Mouse (Mus musculus) right cerebral cortex, adult 18-20 months (tissue): ENCODE data around the gene Aff3.

ENCODE experiments used
- DNase-seq: peaks from one replicate; pipeline ENCODE4 v3.0.0; 2022; ENCODE audit warnings: mixed read lengths

The Aff3 gene

DNA sequence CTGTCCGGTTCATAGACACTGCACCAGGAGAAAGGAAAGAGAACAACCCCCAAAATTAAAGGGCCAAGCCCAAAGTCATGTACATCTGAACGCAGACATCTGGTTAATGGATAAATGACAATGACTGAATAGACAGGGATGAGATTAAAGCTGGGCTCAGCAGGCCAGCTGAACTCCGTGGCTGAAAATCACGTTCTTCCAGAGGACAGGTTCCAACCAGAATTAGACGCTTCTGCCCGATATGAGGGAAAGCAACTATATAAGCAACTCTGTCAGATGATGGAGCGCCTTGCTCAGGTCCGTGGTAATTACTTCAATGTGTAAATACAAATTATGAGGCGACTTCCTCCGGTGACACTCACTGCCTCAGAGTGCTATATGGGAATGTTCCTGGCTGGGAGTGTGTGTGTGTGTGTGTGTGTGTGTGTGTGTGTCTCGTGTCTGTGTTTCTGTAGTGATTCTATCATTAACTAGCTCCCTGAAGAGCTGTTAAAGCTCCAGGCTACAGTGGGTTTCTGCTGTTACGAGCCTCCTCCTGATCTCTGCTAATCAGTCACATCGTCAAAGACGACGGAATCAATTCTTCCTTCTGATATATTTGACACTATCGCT, 127.7 kb downstream of the Aff3 start:
- DNase-seq: no peak

DNA sequence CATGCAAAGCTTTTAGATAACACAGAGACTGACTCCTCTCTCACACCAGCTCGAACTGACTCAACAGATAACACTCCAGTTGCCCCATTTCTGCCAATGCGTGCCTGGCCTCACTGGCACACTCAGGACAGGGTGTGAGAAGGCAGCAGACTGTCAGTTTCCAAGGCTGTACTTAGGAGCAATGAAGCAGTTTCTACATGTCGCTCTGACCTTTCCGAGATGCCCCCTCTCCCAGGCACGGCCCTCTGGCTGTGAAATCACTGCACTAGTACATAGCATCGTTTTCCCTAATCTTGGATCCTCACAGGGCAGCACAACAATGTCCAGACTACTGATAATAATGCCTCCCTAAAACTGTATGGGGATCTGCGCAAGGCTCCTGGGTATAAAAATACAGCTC, 132.2 kb downstream of the Aff3 start:
- DNase-seq: no peak

GRCm38 (mm10) chr1:38528607-38529006, 136.1 kb downstream of the Aff3 start:
- DNase-seq: no peak

GRCm38 (mm10) chr1:38526568-38526967, 138.2 kb downstream of the Aff3 start:
- no peak for DNase-seq

GRCm38 (mm10) chr1:38521651-38522050, 143.1 kb downstream of the Aff3 start:
- DNase-seq: no peak

GRCm38 (mm10) chr1:38516225-38516624, 148.5 kb downstream of the Aff3 start:
- no peak for DNase-seq

DNA sequence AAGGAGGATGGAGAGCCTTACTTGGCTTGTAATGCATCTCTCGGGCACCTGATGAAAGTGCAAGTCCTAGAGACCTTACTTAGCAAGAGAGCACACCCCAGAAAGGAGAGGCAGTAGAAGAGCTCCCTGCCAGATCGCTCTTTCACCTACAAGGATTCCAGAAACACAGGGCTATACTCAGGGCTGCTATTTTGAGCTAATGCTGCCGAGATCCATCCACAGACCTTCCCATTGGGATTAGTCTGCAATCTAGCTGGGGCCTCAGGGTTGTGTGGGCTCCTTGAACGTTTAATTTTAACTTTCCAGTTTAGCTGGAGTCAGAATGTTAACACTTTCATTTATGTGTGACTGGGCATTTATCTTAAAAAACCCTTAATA, 150.1 kb downstream of the Aff3 start:
- no peak for DNase-seq

DNA sequence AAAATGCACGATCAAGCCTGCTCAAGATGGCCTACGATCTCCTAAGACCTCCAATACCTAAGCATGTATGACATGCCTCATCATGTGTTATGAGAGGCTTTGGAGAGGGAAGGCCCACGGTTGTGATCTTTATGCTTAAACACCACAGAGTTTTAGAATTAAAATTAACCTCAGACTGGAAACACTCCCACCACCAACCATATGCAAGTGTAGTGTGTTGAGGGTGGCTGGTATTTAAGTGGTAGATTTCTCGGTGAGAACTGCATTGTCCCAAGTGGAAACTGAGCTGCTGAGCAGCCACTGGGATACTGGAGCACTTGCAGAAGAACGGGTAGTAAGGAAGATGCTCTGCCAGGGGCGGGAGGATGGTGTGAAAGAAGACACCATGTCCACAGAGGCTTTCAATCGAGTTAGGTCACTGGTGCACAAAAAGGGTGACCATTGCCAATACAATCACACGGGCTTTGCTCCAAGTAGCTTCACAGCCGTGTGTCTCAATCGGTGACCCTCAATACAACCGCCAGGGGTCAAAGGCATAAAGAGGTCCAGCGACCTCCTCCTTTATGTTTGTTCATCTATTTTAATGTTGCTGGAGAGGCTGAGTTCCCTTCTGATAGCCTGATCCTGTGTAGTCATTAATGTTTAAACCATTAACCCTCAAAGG, 150.7 kb downstream of the Aff3 start:
- no peak for DNase-seq

DNA sequence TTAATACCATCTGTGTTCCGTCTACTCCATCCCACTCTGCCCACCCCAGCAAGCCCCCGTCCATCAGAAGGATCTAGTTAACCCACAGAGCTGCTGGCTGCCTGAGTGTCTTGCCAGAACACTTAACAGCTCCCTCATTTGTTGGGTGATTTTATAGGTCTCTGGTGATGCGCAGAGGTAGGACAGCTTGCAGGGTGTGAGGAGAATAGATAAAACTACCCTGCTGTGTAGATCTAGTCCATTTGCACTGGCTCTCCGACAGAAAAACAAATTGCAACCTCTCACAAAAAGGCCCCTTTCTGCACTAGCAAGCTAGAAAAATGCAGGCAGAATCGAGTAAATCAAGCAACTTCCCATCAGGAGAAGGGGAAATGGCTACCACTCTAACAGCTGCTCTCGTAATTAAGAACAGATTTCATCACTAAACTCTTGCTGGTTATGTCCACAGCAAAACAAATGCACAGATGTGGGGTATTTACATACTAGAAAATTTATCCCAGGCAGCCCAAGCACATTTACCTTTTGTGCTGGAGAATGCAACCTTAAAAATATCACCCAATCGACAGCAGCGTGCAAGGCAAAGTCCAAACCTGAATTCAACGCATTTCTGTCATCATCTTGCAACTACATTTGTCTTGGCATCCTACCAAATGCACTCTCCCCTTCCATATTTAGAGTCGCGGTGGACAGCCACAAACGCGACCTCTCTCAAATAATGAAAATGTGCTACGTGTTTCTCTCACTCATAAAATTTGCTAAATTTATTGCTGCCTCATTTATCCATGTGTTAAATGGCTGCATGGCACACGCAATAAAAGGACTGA, 152.3 kb downstream of the Aff3 start:
- DNase-seq: peak; percentile 10

- no peak for DNase-seq
These were observed 153.7 kb downstream of the Aff3 start for GRCm38 (mm10) chr1:38511076-38511475.

DNA sequence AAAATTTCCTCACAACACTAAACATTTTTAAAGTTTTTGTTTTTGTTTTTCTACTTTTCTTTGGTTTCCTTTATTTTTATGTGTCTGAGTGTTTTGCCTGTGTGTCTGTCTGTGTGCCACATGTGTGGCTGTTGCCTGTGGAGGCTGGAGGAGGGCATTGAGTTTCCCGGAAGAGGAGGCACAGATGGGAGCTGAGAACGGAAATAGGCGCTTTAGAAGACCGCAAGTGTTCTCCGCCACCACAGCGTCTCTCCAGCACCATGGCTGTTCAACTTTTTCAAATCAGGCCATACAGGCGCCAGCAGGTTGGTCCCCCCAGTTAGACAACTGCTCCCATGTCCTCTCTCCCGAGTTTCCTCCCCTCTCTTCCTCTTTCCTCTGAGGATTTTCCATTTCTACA, 155.5 kb downstream of the Aff3 start:
- DNase-seq: no peak

DNA sequence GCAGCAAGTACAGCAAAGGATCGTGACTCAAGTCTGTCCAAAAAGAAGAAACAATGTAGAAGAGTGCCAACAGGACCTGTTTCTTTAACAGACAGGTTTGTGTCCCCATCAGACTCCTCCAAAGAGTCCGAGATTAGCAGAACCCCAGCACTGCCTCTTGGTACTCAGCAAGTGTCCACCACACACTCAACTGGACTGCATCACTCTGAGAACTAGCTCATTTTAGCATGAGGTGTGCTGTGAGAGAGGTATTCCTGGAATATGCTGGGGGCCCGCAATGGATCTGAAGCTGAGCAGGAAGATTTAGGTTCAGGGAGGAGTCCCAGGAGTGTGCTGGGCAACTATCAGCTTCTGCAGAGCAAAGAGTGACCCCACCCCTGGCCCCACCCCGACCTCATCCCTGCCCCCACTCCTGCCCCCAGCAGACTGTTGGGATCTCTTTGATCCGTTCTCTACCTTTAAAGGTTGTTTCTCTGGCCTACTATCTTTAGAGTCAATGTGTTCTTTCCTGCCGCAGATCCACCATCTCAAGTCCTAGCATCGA, 157.0 kb downstream of the Aff3 start:
- DNase-seq: no peak

- no peak for DNase-seq
These were observed 158.4 kb downstream of the Aff3 start for GRCm38 (mm10) chr1:38506396-38506795.

DNA sequence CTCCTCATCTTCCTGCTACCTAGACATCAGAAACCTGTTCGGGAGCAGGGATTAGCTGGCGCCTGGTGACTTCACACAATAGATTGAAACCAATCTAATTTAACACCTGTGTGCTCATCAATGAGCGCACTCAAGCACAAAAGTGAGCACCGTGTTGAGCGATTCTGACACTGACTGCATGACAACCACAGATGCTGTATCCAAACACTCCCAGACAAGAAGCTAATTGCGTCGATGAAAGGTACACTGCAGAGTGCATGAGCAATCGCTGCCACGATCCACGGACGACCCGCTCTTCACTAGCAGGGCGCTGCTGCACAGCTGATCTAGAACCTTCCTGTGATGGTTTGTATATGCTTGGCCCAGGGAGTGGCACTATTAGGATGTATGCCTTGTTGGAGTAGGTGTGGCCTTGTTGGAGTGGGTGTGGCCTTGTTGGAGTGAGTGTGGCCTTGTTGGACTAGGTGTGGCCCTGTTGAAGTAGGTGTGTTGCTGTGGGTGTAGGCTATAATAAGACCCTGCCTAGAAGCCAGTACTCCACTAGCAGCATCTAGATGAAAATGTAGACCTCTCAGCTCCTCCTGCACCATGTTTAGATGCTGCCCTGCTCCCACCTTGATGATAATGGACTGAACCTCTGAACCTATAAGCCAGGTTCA, 161.2 kb downstream of the Aff3 start:
- no peak for DNase-seq

DNA sequence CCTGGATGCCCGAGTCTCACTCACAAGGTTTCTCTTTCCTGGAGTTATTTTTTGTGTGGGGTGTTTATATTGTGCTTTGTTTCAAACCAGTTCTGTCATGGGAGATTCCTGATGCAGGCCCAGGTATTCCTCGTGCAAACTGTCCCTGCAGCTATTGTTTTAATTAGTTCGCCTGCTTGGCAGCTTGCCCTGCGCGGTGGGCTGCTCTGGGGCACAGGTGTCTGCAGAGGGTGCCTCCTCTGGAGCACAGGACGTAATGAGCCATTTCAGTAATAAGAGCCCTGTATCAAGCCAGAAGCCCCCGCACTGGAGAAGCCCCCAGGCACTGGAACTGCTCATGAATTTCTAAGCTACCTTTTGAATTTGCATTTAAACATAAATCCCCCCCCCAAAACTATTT, 162.0 kb downstream of the Aff3 start:
- no peak for DNase-seq

- DNase-seq: no peak
These were observed 163.5 kb downstream of the Aff3 start for GRCm38 (mm10) chr1:38501231-38501630.

DNA sequence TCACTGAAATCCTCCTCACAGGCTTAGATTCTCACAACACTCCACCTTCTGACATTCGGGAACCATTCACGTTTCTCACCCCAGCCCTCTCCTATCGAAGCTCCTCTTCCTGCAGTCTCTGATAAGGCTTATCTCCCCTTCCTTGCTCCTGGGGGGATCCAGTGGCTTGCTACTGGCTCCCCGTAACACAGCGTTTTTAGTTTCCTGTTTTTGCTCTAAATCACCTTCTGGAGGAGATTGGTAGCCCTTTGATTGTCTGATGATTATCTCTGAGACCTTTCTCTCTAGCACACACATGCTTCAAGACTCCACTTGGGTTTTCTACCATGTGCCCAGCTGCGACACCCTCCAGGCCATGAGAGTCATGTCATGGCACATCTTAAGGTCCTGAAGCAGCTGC, 165.3 kb downstream of the Aff3 start:
- no peak for DNase-seq

DNA sequence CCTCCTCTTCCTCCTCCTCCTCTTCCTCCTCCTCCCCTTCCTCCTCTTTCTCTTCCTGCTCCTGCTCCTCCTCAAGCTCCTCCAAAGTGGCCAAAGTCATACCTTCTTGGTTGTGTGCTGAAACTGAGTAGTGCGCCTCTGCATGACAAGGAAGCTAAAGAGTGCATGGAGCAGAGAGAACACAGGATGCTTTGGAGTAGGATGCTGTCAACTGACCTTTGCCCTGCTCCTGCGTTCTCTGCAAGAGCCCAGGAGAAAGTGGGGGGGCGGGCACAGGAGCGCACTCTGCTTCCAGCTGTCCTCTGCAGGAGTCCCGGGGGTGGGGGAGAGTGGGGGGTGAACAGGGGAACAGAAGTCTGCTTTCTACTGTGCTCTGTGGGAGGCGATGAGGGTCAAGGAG, 167.2 kb downstream of the Aff3 start:
- DNase-seq: no peak

- no peak for DNase-seq
These were observed 167.7 kb downstream of the Aff3 start for GRCm38 (mm10) chr1:38496886-38497528.

GRCm38 (mm10) chr1:38495284-38495683, 169.5 kb downstream of the Aff3 start:
- DNase-seq: no peak

DNA sequence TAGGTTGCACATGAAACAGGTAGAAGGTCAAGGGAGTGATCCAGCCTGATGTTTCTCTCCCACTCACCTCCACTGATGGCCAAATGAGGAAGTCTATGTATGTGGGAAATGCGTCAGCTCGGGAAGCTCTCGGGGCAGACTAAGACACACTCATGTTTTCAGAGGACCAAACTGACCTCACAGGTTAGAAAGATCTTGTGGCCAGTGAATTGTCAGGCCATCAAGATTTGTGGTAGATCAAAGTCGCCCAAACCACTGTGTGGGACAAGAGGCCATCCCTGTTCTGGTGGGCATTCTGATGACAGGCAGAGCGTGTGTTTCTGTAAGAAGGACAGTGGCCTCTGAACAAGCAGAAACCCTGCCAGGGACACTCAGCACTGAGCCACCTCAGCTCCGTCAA, 175.0 kb downstream of the Aff3 start:
- no peak for DNase-seq

GRCm38 (mm10) chr1:38488667-38489210, 176.0 kb downstream of the Aff3 start:
- no peak for DNase-seq

DNA sequence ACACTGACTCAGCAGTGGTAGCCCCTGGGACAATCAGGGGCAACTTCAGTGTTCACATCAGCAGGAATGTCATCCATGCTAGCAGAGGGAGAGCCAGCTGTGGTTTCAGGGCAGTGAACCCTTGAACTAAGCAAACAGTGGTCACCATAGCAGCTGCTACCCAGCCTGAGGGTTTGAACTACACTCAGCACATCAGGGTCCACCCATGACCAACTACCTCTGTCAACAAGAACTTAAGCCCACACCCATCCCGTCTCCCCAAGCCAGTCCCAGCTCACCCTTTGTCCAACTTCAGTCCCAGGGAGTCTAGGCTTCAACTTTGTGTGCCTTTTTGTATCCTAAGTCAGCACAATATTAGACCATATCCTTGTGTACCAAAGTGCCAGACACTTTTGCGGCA, 176.9 kb downstream of the Aff3 start:
- no peak for DNase-seq
